Mouse (Mus musculus) spleen, postnatal 36 days (tissue): ENCODE results near the gene Cpped1.

ENCODE experiments used
- DNase-seq, 2 experiments: peaks; one replicate each; pipeline ENCODE4 v3.0.0; 2022; ENCODE audit warnings: low spot score in 2 of 2, mixed read lengths in 1 of 2

Gene Cpped1

GRCm38 (mm10) chr16:11845309-11845708 is 63.9 kb downstream of the Cpped1 start:
- no peak for DNase-seq

GRCm38 (mm10) chr16:11843441-11843840 is 65.8 kb downstream of the Cpped1 start:
- peak in 1 of 2 experiments; percentile 5 for DNase-seq

- DNase-seq, result no peak
Measured at GRCm38 (mm10) chr16:11833474-11833873, 75.8 kb downstream of the Cpped1 start.

DNA sequence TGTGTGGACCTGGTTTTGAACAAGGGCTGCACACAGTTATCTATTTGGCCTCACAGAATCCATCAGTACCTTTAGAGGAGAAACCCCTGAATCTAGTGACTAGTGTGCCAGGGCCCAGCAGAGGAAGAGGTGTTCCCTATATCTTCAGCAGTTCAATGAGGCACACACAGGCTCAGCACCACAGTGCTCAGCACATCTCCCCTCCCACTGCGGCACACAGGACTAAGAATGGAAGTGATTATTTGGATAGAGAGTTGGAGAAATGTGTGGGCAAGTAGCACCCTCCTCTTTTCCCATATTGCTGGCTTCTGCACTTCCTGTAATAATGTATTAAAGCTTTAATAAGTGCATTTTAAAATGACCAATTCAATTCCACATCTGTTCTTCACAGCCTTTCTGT is 80.4 kb downstream of the Cpped1 start:
- no peak for DNase-seq

GRCm38 (mm10) chr16:11824833-11825232 is 84.4 kb downstream of the Cpped1 start:
- DNase-seq, result no peak

GRCm38 (mm10) chr16:11824385-11824784 is 84.9 kb downstream of the Cpped1 start:
- DNase-seq, result no peak

DNA sequence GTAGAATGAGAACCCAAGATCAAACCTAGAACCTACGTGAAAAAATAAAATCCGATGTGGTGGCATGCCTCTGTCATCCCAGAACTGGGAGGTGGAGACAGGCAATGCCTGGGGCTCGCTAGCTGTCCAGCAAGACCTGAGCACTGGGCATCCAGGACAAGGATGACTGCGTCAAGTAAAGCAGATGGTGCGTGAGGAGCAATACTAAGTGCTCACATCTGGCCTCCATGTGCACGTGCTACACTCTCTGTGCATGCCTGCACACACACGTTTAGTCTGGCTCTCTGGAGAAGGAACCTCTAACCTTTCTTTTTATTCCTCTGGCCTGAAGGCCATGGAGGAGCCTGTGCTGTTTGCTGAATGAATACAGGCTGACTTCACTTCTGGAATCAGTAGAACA is 88.5 kb downstream of the Cpped1 start:
- DNase-seq, result no peak

- DNase-seq, result no peak
Measured at GRCm38 (mm10) chr16:11814935-11815650, 94.2 kb downstream of the Cpped1 start.

- no peak for DNase-seq
Measured at GRCm38 (mm10) chr16:11812119-11812518, 97.1 kb downstream of the Cpped1 start.

- no peak for DNase-seq
Measured at GRCm38 (mm10) chr16:11809615-11810014, 99.6 kb downstream of the Cpped1 start.

- DNase-seq, result no peak
Measured at GRCm38 (mm10) chr16:11801960-11802539, 107.2 kb downstream of the Cpped1 start.

- no peak for DNase-seq
Measured at GRCm38 (mm10) chr16:11795758-11796460, 113.3 kb downstream of the Cpped1 start.

DNA sequence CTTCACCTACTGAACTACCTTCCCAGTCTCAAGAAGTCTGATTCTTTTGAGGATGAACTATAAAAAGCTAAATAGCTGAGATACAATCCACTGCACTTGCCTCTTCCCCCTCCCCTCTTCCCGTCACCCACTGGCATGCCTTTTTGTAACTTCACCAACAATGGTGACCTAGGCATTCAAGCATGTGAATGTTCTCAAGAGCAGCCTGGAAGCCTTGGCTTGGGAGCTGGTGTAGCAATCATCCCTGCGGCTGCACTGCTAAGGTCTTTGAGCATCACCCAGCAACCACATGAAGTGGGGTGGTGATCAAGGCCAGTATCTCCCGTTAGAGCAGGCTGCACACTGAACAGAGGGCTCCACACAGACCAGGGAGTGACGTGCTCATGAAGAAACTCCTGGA is 114.6 kb downstream of the Cpped1 start:
- no peak for DNase-seq

- no peak for DNase-seq
Measured at GRCm38 (mm10) chr16:11793391-11793790, 115.9 kb downstream of the Cpped1 start.

DNA sequence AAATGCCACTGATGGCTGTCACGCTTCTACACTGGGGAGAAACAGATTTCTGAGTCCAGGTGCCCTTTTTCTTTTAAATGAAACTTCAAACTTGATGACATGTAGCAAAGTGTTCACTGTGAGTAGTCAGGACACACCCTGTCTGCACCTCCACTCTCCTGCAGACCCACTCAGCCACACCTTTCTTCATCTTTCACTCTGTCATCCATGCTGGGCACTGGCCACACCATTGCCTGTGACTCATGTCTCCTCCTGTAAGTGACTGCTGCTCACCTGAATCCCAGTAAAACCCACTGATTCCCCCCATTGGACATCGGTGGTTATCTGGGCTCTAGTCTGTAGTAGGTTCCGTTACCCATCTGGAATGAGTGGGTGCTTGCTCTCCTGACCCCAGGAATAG is 118.8 kb downstream of the Cpped1 start:
- DNase-seq, result no peak

DNA sequence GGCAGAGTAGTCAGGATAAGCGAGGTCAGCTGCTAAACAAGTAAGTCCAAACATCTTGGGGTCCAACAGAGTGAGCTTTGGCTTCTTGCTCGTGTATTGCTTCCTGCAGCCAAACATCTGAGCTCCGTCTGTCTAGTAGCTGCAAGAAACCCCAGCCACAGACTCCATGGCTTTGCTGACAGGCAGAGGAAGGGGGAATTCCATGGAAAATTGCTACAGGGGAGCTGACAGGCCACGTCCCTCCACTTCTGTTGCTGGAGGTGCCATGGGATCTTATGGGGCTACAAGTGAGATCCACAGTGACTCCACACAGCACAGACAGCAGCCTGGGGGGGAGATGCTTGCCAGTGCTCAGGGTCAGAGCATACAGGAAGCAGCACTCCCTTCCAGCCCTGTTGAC is 123.4 kb downstream of the Cpped1 start:
- no peak for DNase-seq

DNA sequence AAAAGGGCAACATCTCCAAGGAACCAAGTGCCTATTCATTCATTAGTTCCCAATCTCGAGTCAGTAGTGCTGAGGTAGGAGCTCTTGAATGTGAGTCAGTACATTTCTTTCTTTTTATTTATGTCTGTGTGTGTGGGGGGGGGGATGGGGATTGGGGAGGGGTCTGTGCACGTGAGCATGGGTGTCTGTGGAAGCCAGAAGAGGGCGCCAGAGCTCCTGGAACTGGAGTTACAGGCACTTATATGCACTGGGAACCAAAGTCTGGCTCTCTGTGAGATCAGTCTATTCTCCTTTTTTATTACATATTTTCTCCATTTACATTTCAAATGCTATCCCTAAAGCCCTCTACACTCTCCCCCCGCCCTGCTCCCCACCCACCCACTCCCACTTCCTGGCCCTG is 124.9 kb downstream of the Cpped1 start:
- no peak for DNase-seq

GRCm38 (mm10) chr16:11783337-11783736 is 125.9 kb downstream of the Cpped1 start:
- DNase-seq, result no peak

DNA sequence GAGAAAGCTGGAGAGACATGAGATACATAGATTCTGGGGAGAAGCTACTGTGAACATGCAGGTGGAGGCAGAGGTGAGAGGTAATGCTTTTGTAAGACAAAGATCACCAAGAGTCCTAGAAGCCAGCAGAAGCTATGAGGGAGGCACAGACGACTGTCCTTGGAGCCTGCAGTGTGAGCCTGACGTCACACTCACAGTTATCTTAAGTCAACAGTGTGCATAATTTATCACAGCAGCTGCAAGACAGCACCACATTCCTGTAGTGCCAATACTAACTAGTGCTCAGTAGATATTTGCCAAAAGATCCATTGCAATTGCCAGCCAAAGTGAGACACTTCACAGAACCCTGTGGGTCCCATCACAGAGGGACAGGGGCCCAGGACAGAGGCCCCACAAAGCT is 127.2 kb downstream of the Cpped1 start:
- DNase-seq, result no peak

- no peak for DNase-seq
Measured at GRCm38 (mm10) chr16:11778715-11779460, 130.4 kb downstream of the Cpped1 start.

- DNase-seq, result no peak
Measured at GRCm38 (mm10) chr16:11778191-11778590, 131.1 kb downstream of the Cpped1 start.

DNA sequence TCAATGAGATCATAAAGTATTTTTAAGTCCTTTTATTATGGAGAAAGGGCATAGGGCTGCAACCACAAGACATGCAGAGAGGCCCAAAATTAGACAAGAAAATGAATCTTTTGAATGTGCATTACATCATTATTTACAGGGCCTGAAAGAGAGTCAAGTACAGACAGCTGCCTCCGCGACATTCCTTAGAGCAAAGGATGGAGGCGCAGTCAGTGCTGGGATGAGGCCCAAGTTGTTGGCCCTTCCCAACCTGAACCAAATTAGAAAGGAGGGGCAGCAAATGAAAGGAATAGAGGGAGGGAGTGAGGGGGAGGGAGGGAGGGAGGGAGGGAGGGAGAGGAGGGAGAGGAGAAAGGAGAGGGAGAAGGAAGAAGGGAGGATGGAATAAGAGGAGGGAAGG is 132.7 kb downstream of the Cpped1 start:
- no peak for DNase-seq
